Mouse (Mus musculus): ENCODE measurements around the gene Mapk12.

Mapk12 gene

GRCm38 (mm10) chr15:89140659-89141252 is at the start of gene Mapk12:
Gene Mapk12 (minus strand): TSS chr15:89140703.
- DNase-seq (ENCODE audit: low spot score in 2 of 2) = peak in 1 of 2 experiments; percentile 44

GRCm38 (mm10) chr15:89184937-89185227 is 44.4 kb upstream of the Mapk12 start:
- no peak for DNase-seq (ENCODE audit: low spot score in 2 of 2)

- DNase-seq (ENCODE audit: low spot score in 2 of 2) = no peak
These were observed 43.8 kb upstream of the Mapk12 start for GRCm38 (mm10) chr15:89184141-89184936.

GRCm38 (mm10) chr15:89182842-89183241 is 42.3 kb upstream of the Mapk12 start:
- no peak for DNase-seq (ENCODE audit: low spot score in 2 of 2)

GRCm38 (mm10) chr15:89182328-89182741 is 41.8 kb upstream of the Mapk12 start:
- DNase-seq (ENCODE audit: low spot score in 2 of 2) = no peak

- no peak for DNase-seq (ENCODE audit: low spot score in 2 of 2)
These were observed 41.2 kb upstream of the Mapk12 start for GRCm38 (mm10) chr15:89181561-89182270.

- peak in 1 of 2 experiments; percentile 77 for DNase-seq (ENCODE audit: low spot score in 2 of 2)
These were observed 40.2 kb upstream of the Mapk12 start, which contains the start of gene Plxnb2 for GRCm38 (mm10) chr15:89180571-89181229. Gene Plxnb2 (minus strand): TSS chr15:89180788.

GRCm38 (mm10) chr15:89180081-89180541 is 39.6 kb upstream of the Mapk12 start:
- no peak for DNase-seq (ENCODE audit: low spot score in 2 of 2)

- DNase-seq (ENCODE audit: low spot score in 2 of 2) = no peak
These were observed 39.1 kb upstream of the Mapk12 start for GRCm38 (mm10) chr15:89179630-89179964.

GRCm38 (mm10) chr15:89178954-89179629 is 38.6 kb upstream of the Mapk12 start:
- no peak for DNase-seq (ENCODE audit: low spot score in 2 of 2)

- DNase-seq (ENCODE audit: low spot score in 2 of 2) = no peak
These were observed 37.9 kb upstream of the Mapk12 start for GRCm38 (mm10) chr15:89178260-89178860.

- no peak for DNase-seq (ENCODE audit: low spot score in 2 of 2)
These were observed 37.2 kb upstream of the Mapk12 start for GRCm38 (mm10) chr15:89177576-89178259.

- peak in 1 of 2 experiments; percentile 71 for DNase-seq (ENCODE audit: low spot score in 2 of 2)
These were observed 36.6 kb upstream of the Mapk12 start for GRCm38 (mm10) chr15:89177121-89177520.

- no peak for DNase-seq (ENCODE audit: low spot score in 2 of 2)
These were observed 35.1 kb upstream of the Mapk12 start for GRCm38 (mm10) chr15:89175411-89176155.

- no peak for DNase-seq (ENCODE audit: low spot score in 2 of 2)
These were observed 34.4 kb upstream of the Mapk12 start for GRCm38 (mm10) chr15:89174889-89175339.

- no peak for DNase-seq (ENCODE audit: low spot score in 2 of 2)
These were observed 33.4 kb upstream of the Mapk12 start for GRCm38 (mm10) chr15:89173906-89174214.

GRCm38 (mm10) chr15:89173024-89173905 is 32.8 kb upstream of the Mapk12 start:
- DNase-seq (ENCODE audit: low spot score in 2 of 2) = no peak

GRCm38 (mm10) chr15:89172276-89172935 is 31.9 kb upstream of the Mapk12 start:
- DNase-seq (ENCODE audit: low spot score in 2 of 2) = no peak

Data from left cerebral cortex, adult 9 months (tissue).